Mouse (Mus musculus): ENCODE measurements around the gene B430306N03Rik. TPM values are rescaled to one million over a fixed set of nuclear protein-coding genes. Genes with fewer than 3 reads are reported as not detected.
"Not testable (repeated sequence)": the region's sequence is repeated elsewhere in the genome, so short reads cannot be mapped to it uniquely, and the experiment has no call there.

The B430306N03Rik gene
- total RNA-seq, 1 experiment from 2014 or later = 0.12 TPM

- DNase-seq = no peak
Measured at GRCm38 (mm10) chr17:48312124-48312523, 3.8 kb upstream of the B430306N03Rik start.

- no peak for DNase-seq
Measured at GRCm38 (mm10) chr17:48318686-48319085, 2.7 kb downstream of the B430306N03Rik start.

- DNase-seq = no peak
Measured at GRCm38 (mm10) chr17:48321279-48321678, 5.3 kb downstream of the B430306N03Rik start.

GRCm38 (mm10) chr17:48323236-48323635 is 7.3 kb downstream of the B430306N03Rik start:
- DNase-seq = no peak

- DNase-seq = no peak
Measured at GRCm38 (mm10) chr17:48324258-48324657, 8.3 kb downstream of the B430306N03Rik start.

GRCm38 (mm10) chr17:48325093-48325492 is 9.2 kb downstream of the B430306N03Rik start:
- DNase-seq = no peak

- no peak for DNase-seq
Measured at GRCm38 (mm10) chr17:48325638-48326037, 9.7 kb downstream of the B430306N03Rik start.

GRCm38 (mm10) chr17:48326656-48327055 is 10.7 kb downstream of the B430306N03Rik start:
- DNase-seq = no peak

- DNase-seq = no peak
Measured at GRCm38 (mm10) chr17:48332524-48332923, 16.6 kb downstream of the B430306N03Rik start.

GRCm38 (mm10) chr17:48334186-48334585 is 18.2 kb downstream of the B430306N03Rik start:
- DNase-seq = no peak

GRCm38 (mm10) chr17:48336857-48337256 is 20.9 kb downstream of the B430306N03Rik start:
- peak; percentile 88 for DNase-seq

GRCm38 (mm10) chr17:48340267-48340666 is 24.3 kb downstream of the B430306N03Rik start:
- DNase-seq = no peak

GRCm38 (mm10) chr17:48341947-48342346 is 26.0 kb downstream of the B430306N03Rik start:
- DNase-seq = no peak

GRCm38 (mm10) chr17:48343065-48343464 is 27.1 kb downstream of the B430306N03Rik start:
- DNase-seq = no peak

GRCm38 (mm10) chr17:48345824-48346223 is 29.9 kb downstream of the B430306N03Rik start:
- DNase-seq = no peak

- peak; percentile 13 for DNase-seq
Measured at GRCm38 (mm10) chr17:48346231-48346630, 30.3 kb downstream of the B430306N03Rik start, which contains the start of gene Trem2. Gene Trem2 (plus strand): TSS chr17:48346401.

GRCm38 (mm10) chr17:48346834-48347233 is 30.9 kb downstream of the B430306N03Rik start:
- no peak for DNase-seq

GRCm38 (mm10) chr17:48347287-48347686 is 31.3 kb downstream of the B430306N03Rik start:
- no peak for DNase-seq

GRCm38 (mm10) chr17:48350681-48351193 is 34.8 kb downstream of the B430306N03Rik start:
- no peak for DNase-seq

- DNase-seq = not testable (repeated sequence)
Measured at GRCm38 (mm10) chr17:48352976-48353375, 37.0 kb downstream of the B430306N03Rik start.

GRCm38 (mm10) chr17:48355822-48356221 is 39.9 kb downstream of the B430306N03Rik start:
- DNase-seq = peak; percentile 18

GRCm38 (mm10) chr17:48357892-48358291 is 42.0 kb downstream of the B430306N03Rik start:
- DNase-seq = no peak

- DNase-seq = no peak
Measured at GRCm38 (mm10) chr17:48359616-48360015, 43.7 kb downstream of the B430306N03Rik start, which contains the start of gene Treml1. Gene Treml1 (plus strand): TSS chr17:48359916.

- DNase-seq = no peak
Measured at GRCm38 (mm10) chr17:48360462-48360861, 44.5 kb downstream of the B430306N03Rik start.

GRCm38 (mm10) chr17:48362346-48362745 is 46.4 kb downstream of the B430306N03Rik start:
- no peak for DNase-seq

Data from adrenal gland, postnatal 25 days (tissue).